Mouse (Mus musculus): ENCODE results near the gene Cpt1b. TPM values are rescaled to one million over a fixed set of nuclear protein-coding genes. Genes with fewer than 3 reads are reported as not detected.
"Not testable (repeated sequence)": the region's sequence is repeated elsewhere in the genome, so short reads cannot be mapped to it uniquely, and the experiment has no call there.

Cpt1b gene
- total RNA-seq, 2 experiments from 2014 or later = 554 to 660 TPM

- DNase-seq = no peak
Observed at GRCm38 (mm10) chr15:89432946-89433345, 7.3 kb upstream of the Cpt1b start.

GRCm38 (mm10) chr15:89431806-89432205 is 6.1 kb upstream of the Cpt1b start:
- DNase-seq = no peak

GRCm38 (mm10) chr15:89431271-89431670 is 5.6 kb upstream of the Cpt1b start:
- no peak for DNase-seq

- not testable (repeated sequence) for DNase-seq
Observed at GRCm38 (mm10) chr15:89430771-89431170, 5.1 kb upstream of the Cpt1b start.

- DNase-seq = no peak
Observed at GRCm38 (mm10) chr15:89430341-89430740, 4.7 kb upstream of the Cpt1b start.

- DNase-seq = peak; percentile 95
Observed at GRCm38 (mm10) chr15:89429352-89430221, 3.9 kb upstream of the Cpt1b start, which contains the start of the genes C730034F03Rik, Gm44502 and Chkb. Gene C730034F03Rik (plus strand): TSS chr15:89429589. Gene Gm44502 (minus strand): TSS chr15:89429696. Gene Chkb (minus strand): TSS chr15:89429908.

- DNase-seq = no peak
Observed at GRCm38 (mm10) chr15:89428821-89429351, 3.2 kb upstream of the Cpt1b start.

- peak; percentile 25 for DNase-seq
Observed at GRCm38 (mm10) chr15:89428136-89428790, 2.6 kb upstream of the Cpt1b start.

GRCm38 (mm10) chr15:89426716-89427115 is 1.1 kb upstream of the Cpt1b start:
- DNase-seq = peak; percentile 62

- no peak for DNase-seq
Observed at GRCm38 (mm10) chr15:89424621-89425020, 1.0 kb downstream of the Cpt1b start.

GRCm38 (mm10) chr15:89421938-89422337 is 3.7 kb downstream of the Cpt1b start:
- no peak for DNase-seq

- DNase-seq = no peak
Observed at GRCm38 (mm10) chr15:89415282-89415681, 10.4 kb downstream of the Cpt1b start.

- DNase-seq = no peak
Observed at GRCm38 (mm10) chr15:89410118-89410517, 15.5 kb downstream of the Cpt1b start, which contains the start of gene Syce3. Gene Syce3 (minus strand): TSS chr15:89410503.

- no peak for DNase-seq
Observed at GRCm38 (mm10) chr15:89406691-89407090, 19.0 kb downstream of the Cpt1b start.

GRCm38 (mm10) chr15:89404831-89405623 is 20.6 kb downstream of the Cpt1b start:
- DNase-seq = no peak

GRCm38 (mm10) chr15:89402471-89402870 is 23.2 kb downstream of the Cpt1b start:
- DNase-seq = no peak

GRCm38 (mm10) chr15:89399716-89400115 is 25.9 kb downstream of the Cpt1b start:
- no peak for DNase-seq

GRCm38 (mm10) chr15:89398146-89398545 is 27.5 kb downstream of the Cpt1b start:
- no peak for DNase-seq

GRCm38 (mm10) chr15:89396883-89397282 is 28.8 kb downstream of the Cpt1b start:
- DNase-seq = no peak

- no peak for DNase-seq
Observed at GRCm38 (mm10) chr15:89390081-89390480, 35.6 kb downstream of the Cpt1b start.

GRCm38 (mm10) chr15:89387127-89387526 is 38.5 kb downstream of the Cpt1b start:
- no peak for DNase-seq

GRCm38 (mm10) chr15:89384617-89385016 is 41.0 kb downstream of the Cpt1b start, which contains the start of gene Klhdc7b:
Gene Klhdc7b (plus strand): TSS chr15:89384917.
- DNase-seq = no peak
